Mouse (Mus musculus) bone marrow macrophage, adult 2 months (primary cell): Measurements from ENCODE around the gene Slc6a9. TPM values are rescaled to one million over a fixed set of nuclear protein-coding genes. Genes with fewer than 3 reads are reported as not detected.

Source experiments
- H3K27ac ChIP-seq: 2 replicates; pipeline ENCODE4 v1.5.1; 2012; ENCODE audit warnings: low read depth, low read length; ENCODE audit not compliant: insufficient read depth
- H3K4me1 ChIP-seq: 2 replicates; pipeline ENCODE4 v1.6.1; 2012; ENCODE audit warnings: low read length; ENCODE audit not compliant: control insufficient read depth, insufficient read depth
- H3K4me3 ChIP-seq: 2 replicates; pipeline ENCODE4 v1.5.1; 2012; ENCODE audit warnings: mild to moderate bottlenecking, low read length, moderate library complexity; ENCODE audit not compliant: insufficient read depth
- CTCF ChIP-seq: IDR thresholded peaks from 2 replicates; pipeline ENCODE4 v1.5.1; 2012; ENCODE audit warnings: low read depth, mild to moderate bottlenecking, low read length, moderate library complexity
- POLR2A ChIP-seq: IDR thresholded peaks from 2 replicates; pipeline ENCODE4 v1.6.1; 2012; ENCODE audit warnings: mild to moderate bottlenecking, low read depth, low read length, borderline replicate concordance
- polyA plus RNA-seq: library from polyadenylated mRNA; stranded (reverse); fragments of >200 nt; gene quantifications from 2 replicates; pipeline ENCODE4 v1.2.4, GENCODE M21; 2012; ENCODE audit not compliant: missing spikeins, insufficient read depth, insufficient read length

Slc6a9 gene
- polyA plus RNA-seq, 1 experiment: 2.2 TPM

DNA sequence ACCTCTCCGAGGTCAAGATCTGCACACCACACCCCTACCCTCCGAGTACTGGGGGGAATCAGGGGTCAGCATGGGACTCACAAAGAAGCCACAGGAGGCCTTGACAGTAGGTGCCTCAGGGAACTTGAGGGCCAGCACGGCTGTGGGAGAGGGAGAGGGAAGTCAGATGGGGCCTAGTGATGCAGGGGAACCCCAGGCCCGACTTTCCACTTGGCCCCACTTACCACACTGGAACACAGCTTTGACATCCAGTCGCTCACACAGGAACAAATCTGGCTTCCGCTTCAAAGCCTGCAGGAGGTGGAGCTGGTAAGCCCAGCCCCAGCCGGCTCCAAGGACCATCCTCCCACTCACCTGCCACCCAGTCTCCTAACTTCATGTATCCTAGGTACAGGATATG is 61.0 kb downstream of the Slc6a9 start:
- Histone ChIP-seq H3K4me1 (peaks cover 6% of the 10 kb centered on the region), H3K4me3 (no peak overlapping the region), H3K27ac (no peak overlapping the region)
- TF ChIP-seq POLR2A: no peak
- no peak for TF ChIP-seq CTCF

DNA sequence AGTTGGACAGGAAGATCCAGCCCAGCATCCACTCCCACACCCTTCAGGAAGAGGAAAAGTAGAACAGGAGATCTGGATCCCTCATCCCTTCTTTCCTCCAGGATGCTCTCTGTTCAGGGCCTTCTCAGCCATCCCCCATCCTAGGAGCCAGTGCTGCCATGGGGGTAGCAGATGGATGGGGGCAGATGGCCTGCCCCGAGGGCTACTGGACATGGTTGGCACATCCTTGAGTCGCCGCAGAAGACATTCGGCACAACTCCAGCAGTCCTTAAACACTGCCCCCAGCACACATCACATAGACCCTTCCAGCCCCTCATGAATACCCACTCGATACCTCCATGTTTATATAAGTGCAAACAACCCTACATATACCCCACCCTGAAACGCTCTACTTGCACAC is 61.7 kb downstream of the Slc6a9 start:
- Histone ChIP-seq H3K4me1 (peaks cover 3% of the 10 kb centered on the region; the same call in 1 of the 2 replicates), H3K4me3 (no peak overlapping the region), H3K27ac (no peak overlapping the region)
- TF ChIP-seq POLR2A: no peak
- no peak for TF ChIP-seq CTCF

DNA sequence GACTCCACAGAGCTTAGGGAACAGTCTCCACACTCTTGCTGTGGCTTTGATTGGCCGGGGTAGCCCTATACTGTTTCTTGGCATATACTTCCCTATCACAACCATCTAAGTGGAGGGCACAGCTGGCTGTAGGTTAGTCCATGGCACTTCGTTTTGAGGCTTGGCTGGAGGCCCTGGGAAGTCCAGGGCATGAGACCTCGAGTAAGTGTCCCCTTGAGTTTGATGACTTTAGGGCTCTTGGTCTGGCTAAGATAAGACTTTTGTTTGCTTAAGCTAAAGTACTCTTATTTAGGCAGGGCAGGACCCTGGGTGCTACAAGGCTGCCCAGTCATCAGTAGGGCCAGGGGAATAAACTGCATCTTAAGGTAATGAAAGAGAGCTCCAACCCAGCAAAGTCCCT is 63.8 kb downstream of the Slc6a9 start:
- Histone ChIP-seq H3K27ac (no peak overlapping the region), H3K4me1 (no peaks in the 10 kb centered on the region), H3K4me3 (no peak overlapping the region)
- TF ChIP-seq POLR2A: no peak
- TF ChIP-seq CTCF: no peak

DNA sequence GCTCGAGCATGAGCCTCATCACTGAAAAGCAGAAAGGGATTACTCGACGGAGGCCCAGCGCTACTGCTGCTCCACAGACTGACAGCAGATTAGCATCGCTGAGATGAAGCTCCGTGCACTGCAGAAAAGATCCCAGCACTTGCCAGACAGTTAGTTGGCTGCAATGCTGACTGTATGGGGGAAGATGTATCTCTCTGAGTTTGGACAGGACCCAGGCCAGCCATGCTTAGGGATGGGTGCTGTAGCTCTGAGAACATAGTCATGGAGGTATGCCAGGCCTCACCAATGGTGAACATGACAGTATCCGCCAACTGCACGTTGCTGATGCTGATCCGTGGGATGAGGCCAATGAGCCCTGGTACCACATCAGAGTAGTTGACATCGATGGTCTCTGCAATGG is 69.8 kb downstream of the Slc6a9 start:
- no peak overlapping the region for H3K4me3 ChIP-seq
- TF ChIP-seq POLR2A (no peak), CTCF (no peak)
- no peak overlapping the region for H3K27ac ChIP-seq
- peaks cover 20% of the 10 kb centered on the region for H3K4me1 ChIP-seq

DNA sequence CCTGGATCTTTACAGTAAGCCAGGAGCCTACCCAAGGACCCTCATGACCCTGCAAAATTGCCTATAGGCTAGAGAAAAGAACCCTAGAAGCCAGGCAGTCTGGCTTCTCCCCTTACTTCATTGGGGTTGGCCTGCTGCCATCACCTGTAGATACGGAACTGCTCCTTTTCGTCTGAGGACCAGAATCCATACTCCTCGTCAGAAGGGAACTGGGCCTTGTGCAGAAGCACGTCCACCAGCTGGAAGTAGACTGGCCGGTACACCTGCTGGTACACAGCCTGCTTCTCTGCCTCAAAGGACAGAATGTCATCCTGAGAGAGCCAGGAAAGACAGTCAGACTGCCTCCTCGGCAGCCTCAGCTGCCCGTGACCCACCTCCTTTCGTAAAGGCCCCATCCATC is 70.5 kb downstream of the Slc6a9 start:
- no peak for TF ChIP-seq CTCF
- no peak for TF ChIP-seq POLR2A
- Histone ChIP-seq H3K4me3 (no peak overlapping the region), H3K27ac (no peak overlapping the region), H3K4me1 (peaks cover 22% of the 10 kb centered on the region)

DNA sequence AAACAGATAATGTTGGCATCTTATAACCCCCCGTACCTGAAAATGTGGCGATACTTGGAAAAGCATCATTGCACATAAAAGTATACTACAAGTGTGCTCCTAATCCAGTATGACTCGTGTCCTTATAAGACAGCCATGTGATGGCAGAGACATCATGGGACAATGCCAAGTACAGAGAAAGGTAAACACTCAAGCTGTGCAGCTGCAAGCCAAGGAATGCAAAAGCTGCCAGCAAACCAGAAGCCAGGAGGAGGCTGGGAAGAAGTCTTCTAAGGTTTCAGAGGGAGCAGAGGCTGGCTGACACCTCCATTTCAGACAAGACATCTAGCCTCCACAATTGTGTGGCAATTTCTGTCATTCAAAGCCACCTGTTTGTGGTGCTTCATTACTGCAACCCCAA is 71.9 kb downstream of the Slc6a9 start:
- TF ChIP-seq POLR2A (no peak), CTCF (no peak)
- no peak overlapping the region for H3K27ac ChIP-seq
- H3K4me3 ChIP-seq: no peak overlapping the region
- peaks cover 27% of the 10 kb centered on the region for H3K4me1 ChIP-seq

DNA sequence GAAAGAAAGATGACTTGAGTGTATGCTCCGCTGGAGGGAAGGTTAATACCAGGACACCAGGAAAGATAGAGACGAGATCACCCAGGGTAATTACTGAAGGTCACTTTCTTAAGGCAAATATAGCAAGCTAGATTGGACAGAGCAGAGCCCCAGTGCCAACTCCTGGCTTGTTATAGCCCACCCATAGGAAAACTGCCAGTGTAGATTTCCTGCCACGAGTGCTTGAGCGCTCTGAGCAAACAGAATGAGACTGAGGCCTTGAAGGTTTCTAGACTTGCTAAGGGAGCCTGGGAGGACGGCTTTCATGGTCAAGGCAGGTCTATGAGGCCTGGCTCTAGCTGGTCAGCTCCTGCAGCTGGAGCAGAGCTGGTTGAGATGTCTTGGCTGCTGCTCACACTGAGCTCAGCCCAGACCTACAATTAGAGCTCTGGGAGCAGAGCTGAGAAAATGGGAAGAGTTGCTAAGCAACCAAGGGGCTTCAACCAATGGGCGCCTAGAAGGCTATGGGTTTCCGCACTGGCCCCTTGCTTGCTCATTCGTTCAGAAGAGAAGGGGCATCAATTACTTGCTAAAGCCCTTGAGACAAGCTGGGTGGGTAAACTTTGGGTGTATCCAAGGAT is 74.6 kb downstream of the Slc6a9 start:
- TF ChIP-seq POLR2A (no peak), CTCF (no peak)
- Histone ChIP-seq H3K27ac (no peak overlapping the region), H3K4me3 (no peak overlapping the region), H3K4me1 (peaks cover 38% of the 10 kb centered on the region)

DNA sequence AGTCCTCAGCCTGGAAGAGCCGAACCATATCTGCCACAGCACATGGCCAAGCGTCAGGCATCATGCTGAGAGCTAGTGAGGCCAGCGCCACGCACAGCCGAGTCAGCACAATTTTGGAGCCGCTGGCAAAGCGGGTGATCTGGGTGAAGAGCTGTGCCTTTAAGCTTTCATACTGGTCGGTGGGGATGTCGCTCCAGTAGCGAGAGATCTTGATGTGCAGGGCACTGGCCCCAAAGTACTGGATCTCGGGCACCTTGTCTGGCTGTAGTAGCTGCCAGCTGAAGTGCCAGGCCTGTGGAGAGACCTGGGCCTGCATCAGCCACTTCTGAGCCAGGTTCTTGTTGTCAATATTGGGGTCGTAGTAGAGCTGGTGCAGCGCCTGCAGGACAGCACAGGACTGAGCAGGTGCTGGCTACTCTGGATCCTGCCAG is 77.8 kb downstream of the Slc6a9 start:
- Histone ChIP-seq H3K4me1 (peaks cover 42% of the 10 kb centered on the region), H3K4me3 (no peak overlapping the region), H3K27ac (no peak overlapping the region)
- TF ChIP-seq POLR2A: no peak
- TF ChIP-seq CTCF: no peak

DNA sequence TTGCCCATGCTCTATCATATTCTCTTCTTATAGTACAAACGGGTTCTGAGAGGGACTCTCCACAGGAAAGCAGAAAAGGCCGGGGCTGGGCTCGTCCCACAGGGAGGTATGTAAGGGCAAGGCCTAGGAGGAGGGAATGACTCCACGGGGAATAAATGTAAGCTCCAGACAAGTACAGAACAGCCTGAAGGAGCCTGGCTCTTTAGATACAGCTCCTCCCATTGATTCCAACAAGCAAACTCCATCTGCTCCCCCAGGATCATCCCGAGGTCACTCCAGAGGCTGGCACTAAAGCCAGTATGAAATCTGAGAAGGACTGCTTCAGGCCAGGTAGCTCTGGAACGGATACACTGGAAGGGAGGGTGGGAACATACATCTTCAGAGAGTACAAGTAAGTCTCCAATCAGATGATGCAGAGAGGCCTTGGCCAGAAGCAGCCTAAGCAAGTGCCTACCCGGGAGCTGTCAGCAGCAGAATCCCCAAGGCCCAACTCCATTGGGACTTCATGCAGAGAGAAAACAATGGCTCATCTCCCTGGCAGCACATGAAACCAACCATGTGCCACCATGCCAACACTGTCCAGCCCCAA is 78.5 kb downstream of the Slc6a9 start:
- Histone ChIP-seq H3K4me1 (peaks cover 45% of the 10 kb centered on the region), H3K4me3 (peak overlapping the region; percentile 79; the same call in 1 of the 2 replicates), H3K27ac (no peak overlapping the region)
- TF ChIP-seq POLR2A (no peak), CTCF (no peak)

DNA sequence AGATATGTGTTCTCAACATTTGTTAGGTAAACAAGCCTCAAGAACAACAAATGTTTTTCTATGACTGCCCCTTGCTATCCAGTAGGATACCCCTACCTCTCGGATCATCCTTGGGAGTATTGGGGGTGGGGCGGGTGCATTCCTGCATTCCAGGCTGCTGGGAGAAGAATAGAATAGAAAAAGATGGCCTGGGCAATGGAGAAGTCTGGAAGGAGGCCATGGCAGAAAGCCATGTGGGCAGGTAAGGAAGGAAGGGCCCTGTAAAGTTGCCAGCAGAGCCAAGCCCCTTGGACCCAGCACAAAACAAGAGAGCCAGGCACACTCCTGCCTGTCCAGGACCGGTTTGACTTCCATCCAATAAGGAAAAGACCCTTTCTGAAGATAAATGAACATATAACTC is 79.1 kb downstream of the Slc6a9 start:
- H3K4me3 ChIP-seq: peak overlapping the region; percentile 79
- no peak overlapping the region for H3K27ac ChIP-seq
- peaks cover 46% of the 10 kb centered on the region for H3K4me1 ChIP-seq
- TF ChIP-seq CTCF (no peak), POLR2A (no peak)

DNA sequence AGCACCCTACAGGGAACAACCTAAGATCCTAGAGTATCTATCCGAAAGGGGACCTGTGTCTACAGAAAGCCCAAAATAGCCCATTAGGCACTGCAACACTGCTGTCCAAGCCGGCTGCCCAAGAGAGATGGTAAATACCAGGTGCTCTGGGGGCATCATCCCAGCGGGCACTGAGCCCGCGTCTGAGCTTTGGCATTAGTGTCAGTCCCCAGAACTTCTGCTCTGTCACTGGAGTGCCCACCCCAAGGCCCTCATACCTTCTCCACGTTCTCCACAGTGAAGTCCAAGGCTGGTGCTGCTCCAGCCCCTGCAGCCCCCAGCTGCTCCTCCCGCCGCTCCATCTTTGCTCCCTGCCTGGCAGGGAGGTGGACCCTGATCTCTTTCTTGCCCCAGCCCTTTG is 79.7 kb downstream of the Slc6a9 start:
- peaks cover 46% of the 10 kb centered on the region for H3K4me1 ChIP-seq
- no peak for TF ChIP-seq POLR2A
- TF ChIP-seq CTCF: no peak
- peak overlapping the region; percentile 79 for H3K4me3 ChIP-seq
- no peak overlapping the region for H3K27ac ChIP-seq
